In genomic region chr15:98917538-98918498, GRCm38 (mm10) we compare ENCODE assay signal across 7 mouse cellular contexts. TPM values are rescaled to one million over a fixed set of nuclear protein-coding genes. Genes with fewer than 3 reads are reported as not detected.
A peak's percentile ranks its signal among the peaks of the same experiment; 100 is the strongest.
DNase-seq lines count a peak whose midpoint lies in the region; ATAC-seq lines count a peak whose summit lies in the region.

Gene Lmbr1l (minus strand): TSS chr15:98918231.

- H3K27ac ChIP-seq in embryonic facial prominence, embryonic 12.5 days = peak within 1 kb of the TSS; percentile 95
- H3K27ac ChIP-seq in limb, embryonic 11.5 days (replicated peaks; ENCODE audit: low read depth, low read length) = peak within 1 kb of the TSS; percentile 90
- peak within 1 kb of the TSS; percentile 97 for H3K27ac ChIP-seq in midbrain, embryonic 14.5 days (replicated peaks; ENCODE audit: low read depth, low read length)

- peak within 1 kb of the TSS; percentile 75 for H3K9ac ChIP-seq in embryonic facial prominence, embryonic 12.5 days
- peak within 1 kb of the TSS; percentile 83 for H3K9ac ChIP-seq in limb, embryonic 11.5 days (ENCODE audit: low read length)
- H3K9ac ChIP-seq in midbrain, embryonic 14.5 days (replicated peaks; ENCODE audit: low read length) = peak within 1 kb of the TSS; percentile 84

- H3K4me1 ChIP-seq in embryonic facial prominence, embryonic 12.5 days = peaks cover 16% of the 10 kb centered on the region
- H3K4me1 ChIP-seq in limb, embryonic 11.5 days (ENCODE audit: control insufficient read depth, insufficient read depth, low read length) = peaks cover 6% of the 10 kb centered on the region
- peaks cover 20% of the 10 kb centered on the region for H3K4me1 ChIP-seq in midbrain, embryonic 14.5 days (ENCODE audit: control insufficient read depth, insufficient read depth, low read length)

- H3K27me3 ChIP-seq in embryonic facial prominence, embryonic 12.5 days = no peaks in the 10 kb centered on the region
- no peaks in the 10 kb centered on the region for H3K27me3 ChIP-seq in limb, embryonic 11.5 days (ENCODE audit: control insufficient read depth, insufficient read depth, low read length)
- H3K27me3 ChIP-seq in midbrain, embryonic 14.5 days (ENCODE audit: control insufficient read depth, insufficient read depth, low read length) = no peaks in the 10 kb centered on the region

- H3K9me3 ChIP-seq in embryonic facial prominence, embryonic 12.5 days = no peaks in the 10 kb centered on the region
- no peaks in the 10 kb centered on the region for H3K9me3 ChIP-seq in limb, embryonic 11.5 days (ENCODE audit: control insufficient read depth, low read length)
- H3K9me3 ChIP-seq in midbrain, embryonic 14.5 days (ENCODE audit: control insufficient read depth, low read length) = no peaks in the 10 kb centered on the region

- peaks cover 18% of the 10 kb centered on the region for H3K36me3 ChIP-seq in embryonic facial prominence, embryonic 12.5 days
- H3K36me3 ChIP-seq in limb, embryonic 11.5 days (ENCODE audit: control insufficient read depth, insufficient read depth, low read length) = peaks cover 2% of the 10 kb centered on the region; the same call in 1 of the 2 replicates
- H3K36me3 ChIP-seq in midbrain, embryonic 14.5 days (ENCODE audit: control insufficient read depth, insufficient read depth, low read length) = peaks cover 12% of the 10 kb centered on the region

- peak; percentile 98 for DNase-seq in adrenal gland, postnatal 25 days
- DNase-seq in heart, adult 11 months = peak; percentile 100
- DNase-seq in kidney, adult 18-20 months = peak; percentile 99
- peak; percentile 99 for DNase-seq in limb, embryonic 11.5 days (ENCODE audit: low spot score)
- DNase-seq in midbrain, embryonic 14.5 days = peak; percentile 99
- peak; percentile 95 to 99 for DNase-seq in spleen, adult 18-20 months

- WGBS in embryonic facial prominence, embryonic 12.5 days = under 1% methylated on average over 82 of the region's 82 CpGs
- under 1% methylated on average over 73 of the region's 82 CpGs for WGBS in limb, embryonic 11.5 days
- whole genome bisulfite sequencing in midbrain, embryonic 14.5 days = under 1% methylated on average over 82 of the region's 82 CpGs

- ATAC-seq in embryonic facial prominence, embryonic 12.5 days (ENCODE audit: insufficient number of reproducible peaks, insufficient read depth, low FRiP score, low TSS enrichment) = peak; percentile 98
- ATAC-seq in limb, embryonic 11.5 days (ENCODE audit: insufficient number of reproducible peaks, low FRiP score, low TSS enrichment, low read depth) = peak; percentile 99
- ATAC-seq in midbrain, embryonic 14.5 days (ENCODE audit: low FRiP score, low TSS enrichment) = peak; percentile 98

- H3K4me3 ChIP-seq in embryonic facial prominence, embryonic 12.5 days = peak within 1 kb of the TSS; percentile 86
- H3K4me3 ChIP-seq in limb, embryonic 11.5 days (ENCODE audit: low read depth, low read length) = peak within 1 kb of the TSS; percentile 95
- peak within 1 kb of the TSS; percentile 91 for H3K4me3 ChIP-seq in midbrain, embryonic 14.5 days (replicated peaks; ENCODE audit: low read depth, low read length)

- H3K4me2 ChIP-seq in embryonic facial prominence, embryonic 12.5 days (replicated peaks) = peak within 1 kb of the TSS; percentile 84
- peak within 1 kb of the TSS; percentile 80 for H3K4me2 ChIP-seq in limb, embryonic 11.5 days (ENCODE audit: low read depth, severe bottlenecking)
- H3K4me2 ChIP-seq in midbrain, embryonic 14.5 days (ENCODE audit: low read length) = peak within 1 kb of the TSS; percentile 78

RNA-seq across cellular contexts. Expression of gene Lmbr1l, which starts in this region (rescaled TPM):
- 25.2 and 30.5 TPM in 2 replicates for total RNA-seq in adrenal gland, postnatal 25 days (2021)
- polyA plus RNA-seq in embryonic facial prominence, embryonic 12.5 days (2016; fragmentation: Nextera tagmentation; extraction: Ambion mirVana) = 21.5 and 26.4 TPM in 2 replicates
- 5.5 and 6.2 TPM in 2 replicates for polyA plus RNA-seq in limb, embryonic 11.5 days (2014; fragmentation: Nextera tagmentation; extraction: Ambion mirVana)
- polyA plus RNA-seq in midbrain, embryonic 14.5 days (2014; fragmentation: Nextera tagmentation; extraction: Ambion mirVana) = 11.2 and 19.4 TPM in 2 replicates

Comparison
In these comparisons a context has a peak if more than half of its experiments do, and no peak if none do; other contexts are left out.
1. Peak in every context shown above with its lines: DNase-seq, ATAC-seq, H3K4me3 ChIP-seq and H3K27ac ChIP-seq.